Mouse (Mus musculus): ENCODE results near the gene Gm28490.
"Not testable (repeated sequence)": the region's sequence is repeated elsewhere in the genome, so short reads cannot be mapped to it uniquely, and the experiment has no call there.

Gm28490 gene

DNA sequence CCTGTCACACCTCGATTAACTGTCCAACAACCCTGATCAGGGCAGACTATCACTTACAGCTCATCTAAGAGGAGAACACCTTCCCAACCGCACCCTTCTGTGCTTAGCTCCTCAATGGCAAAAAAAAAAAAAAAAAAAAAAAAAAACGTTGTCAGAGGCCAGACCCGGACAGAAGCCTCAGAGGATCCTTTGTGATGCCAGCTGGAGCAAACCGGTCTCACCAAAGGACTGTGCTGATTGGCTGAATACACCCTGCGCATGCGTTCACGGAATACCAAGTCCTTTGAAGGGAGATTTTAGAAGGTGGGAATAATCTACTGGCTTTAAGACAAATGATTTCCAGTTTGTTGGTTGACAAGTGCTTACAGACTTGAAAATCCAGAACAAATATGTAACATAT lies at the start of gene Gm28490:
Gm28490 (minus strand) TSS at position 101 of the 400 bp plus-strand sequence.
- DNase-seq (ENCODE audit: low read depth, low spot score) = not testable (repeated sequence)
